Mouse (Mus musculus): Measurements from ENCODE around the gene Rnf182. TPM values are rescaled to one million over a fixed set of nuclear protein-coding genes. Genes with fewer than 3 reads are reported as not detected.

Gene Rnf182
- polyA plus RNA-seq, 1 experiment from 2014 or later = 3.7 TPM

- ATAC-seq (ENCODE audit: insufficient number of reproducible peaks, insufficient read depth, low FRiP score, low read depth) = no peak
- WGBS = 62% methylated on average over 4 of the region's 4 CpGs
- H3K4me2 ChIP-seq (replicated peaks; ENCODE audit: low read depth, low read length) = no peak overlapping the region
Observed at GRCm38 (mm10) chr13:43619550-43620175, 4.2 kb downstream of the Rnf182 start.

GRCm38 (mm10) chr13:43627922-43628321 lies 12.4 kb downstream of the Rnf182 start:
- ATAC-seq (ENCODE audit: insufficient number of reproducible peaks, insufficient read depth, low FRiP score, low read depth) = no peak
- H3K9me3 ChIP-seq (ENCODE audit: control insufficient read depth, low read depth, low read length) = no peaks in the 10 kb centered on the region
- no peak overlapping the region for H3K4me2 ChIP-seq (replicated peaks; ENCODE audit: low read depth, low read length)
- 77% methylated on average over 5 of the region's 5 CpGs for WGBS
- H3K27ac ChIP-seq (ENCODE audit: low read length) = no peak overlapping the region
- no peaks in the 10 kb centered on the region for H3K4me1 ChIP-seq (ENCODE audit: control insufficient read depth, insufficient read depth, low read length)
- no peak overlapping the region for H3K9ac ChIP-seq (replicated peaks; ENCODE audit: low read depth, low read length)
- H3K27me3 ChIP-seq (ENCODE audit: control insufficient read depth, insufficient read depth, low read length) = no peaks in the 10 kb centered on the region
- H3K4me3 ChIP-seq (ENCODE audit: low read depth, low read length) = no peak overlapping the region
- no peaks in the 10 kb centered on the region for H3K36me3 ChIP-seq (ENCODE audit: control insufficient read depth, insufficient read depth, low read length)

More at GRCm38 (mm10) chr13:43619550-43620175, 4.2 kb downstream of the Rnf182 start:
- Histone ChIP-seq H3K27ac (ENCODE audit: low read length) (no peak overlapping the region), H3K4me3 (ENCODE audit: low read depth, low read length) (no peak overlapping the region), H3K9me3 (ENCODE audit: control insufficient read depth, low read depth, low read length) (no peaks in the 10 kb centered on the region), H3K36me3 (ENCODE audit: control insufficient read depth, insufficient read depth, low read length) (no peaks in the 10 kb centered on the region), H3K27me3 (ENCODE audit: control insufficient read depth, insufficient read depth, low read length) (no peaks in the 10 kb centered on the region), H3K9ac (replicated peaks; ENCODE audit: low read depth, low read length) (no peak overlapping the region), H3K4me1 (ENCODE audit: control insufficient read depth, insufficient read depth, low read length) (no peaks in the 10 kb centered on the region)

- Histone ChIP-seq H3K4me3 (ENCODE audit: low read depth, low read length) (no peak overlapping the region), H3K36me3 (ENCODE audit: control insufficient read depth, insufficient read depth, low read length) (no peaks in the 10 kb centered on the region), H3K9ac (replicated peaks; ENCODE audit: low read depth, low read length) (no peak overlapping the region), H3K27me3 (ENCODE audit: control insufficient read depth, insufficient read depth, low read length) (no peaks in the 10 kb centered on the region), H3K27ac (ENCODE audit: low read length) (no peak overlapping the region), H3K4me2 (replicated peaks; ENCODE audit: low read depth, low read length) (no peak overlapping the region), H3K9me3 (ENCODE audit: control insufficient read depth, low read depth, low read length) (no peaks in the 10 kb centered on the region), H3K4me1 (ENCODE audit: control insufficient read depth, insufficient read depth, low read length) (no peaks in the 10 kb centered on the region)
- WGBS = 75% methylated on average over 7 of the region's 7 CpGs
- ATAC-seq (ENCODE audit: insufficient number of reproducible peaks, insufficient read depth, low FRiP score, low read depth) = no peak
Observed at GRCm38 (mm10) chr13:43629785-43630184, 14.3 kb downstream of the Rnf182 start.

GRCm38 (mm10) chr13:43631266-43631665 lies 15.8 kb downstream of the Rnf182 start:
- no peak for ATAC-seq (ENCODE audit: insufficient number of reproducible peaks, insufficient read depth, low FRiP score, low read depth)
- Histone ChIP-seq H3K27ac (ENCODE audit: low read length) (no peak overlapping the region), H3K9me3 (ENCODE audit: control insufficient read depth, low read depth, low read length) (no peaks in the 10 kb centered on the region), H3K9ac (replicated peaks; ENCODE audit: low read depth, low read length) (no peak overlapping the region), H3K4me2 (replicated peaks; ENCODE audit: low read depth, low read length) (no peak overlapping the region), H3K27me3 (ENCODE audit: control insufficient read depth, insufficient read depth, low read length) (no peaks in the 10 kb centered on the region), H3K4me1 (ENCODE audit: control insufficient read depth, insufficient read depth, low read length) (no peaks in the 10 kb centered on the region), H3K36me3 (ENCODE audit: control insufficient read depth, insufficient read depth, low read length) (no peaks in the 10 kb centered on the region), H3K4me3 (ENCODE audit: low read depth, low read length) (no peak overlapping the region)
- WGBS = 89% methylated on average over 6 of the region's 6 CpGs

GRCm38 (mm10) chr13:43633024-43633423 lies 17.5 kb downstream of the Rnf182 start:
- no peak for ATAC-seq (ENCODE audit: insufficient number of reproducible peaks, insufficient read depth, low FRiP score, low read depth)
- H3K9ac ChIP-seq (replicated peaks; ENCODE audit: low read depth, low read length) = no peak overlapping the region
- no peak overlapping the region for H3K4me2 ChIP-seq (replicated peaks; ENCODE audit: low read depth, low read length)
- no peak overlapping the region for H3K27ac ChIP-seq (ENCODE audit: low read length)
- no peak overlapping the region for H3K4me3 ChIP-seq (ENCODE audit: low read depth, low read length)
- no peaks in the 10 kb centered on the region for H3K9me3 ChIP-seq (ENCODE audit: control insufficient read depth, low read depth, low read length)
- 85% methylated on average over 4 of the region's 4 CpGs for WGBS
- H3K36me3 ChIP-seq (ENCODE audit: control insufficient read depth, insufficient read depth, low read length) = no peaks in the 10 kb centered on the region
- no peaks in the 10 kb centered on the region for H3K4me1 ChIP-seq (ENCODE audit: control insufficient read depth, insufficient read depth, low read length)
- no peaks in the 10 kb centered on the region for H3K27me3 ChIP-seq (ENCODE audit: control insufficient read depth, insufficient read depth, low read length)

GRCm38 (mm10) chr13:43637720-43638119 lies 22.2 kb downstream of the Rnf182 start:
- Histone ChIP-seq H3K4me2 (replicated peaks; ENCODE audit: low read depth, low read length) (no peak overlapping the region), H3K27me3 (ENCODE audit: control insufficient read depth, insufficient read depth, low read length) (no peaks in the 10 kb centered on the region), H3K4me3 (ENCODE audit: low read depth, low read length) (no peak overlapping the region), H3K9me3 (ENCODE audit: control insufficient read depth, low read depth, low read length) (no peaks in the 10 kb centered on the region), H3K27ac (ENCODE audit: low read length) (no peak overlapping the region), H3K36me3 (ENCODE audit: control insufficient read depth, insufficient read depth, low read length) (no peaks in the 10 kb centered on the region), H3K4me1 (ENCODE audit: control insufficient read depth, insufficient read depth, low read length) (no peaks in the 10 kb centered on the region), H3K9ac (replicated peaks; ENCODE audit: low read depth, low read length) (no peak overlapping the region)
- WGBS = 76% methylated on average over 7 of the region's 7 CpGs
- ATAC-seq (ENCODE audit: insufficient number of reproducible peaks, insufficient read depth, low FRiP score, low read depth) = no peak

DNA sequence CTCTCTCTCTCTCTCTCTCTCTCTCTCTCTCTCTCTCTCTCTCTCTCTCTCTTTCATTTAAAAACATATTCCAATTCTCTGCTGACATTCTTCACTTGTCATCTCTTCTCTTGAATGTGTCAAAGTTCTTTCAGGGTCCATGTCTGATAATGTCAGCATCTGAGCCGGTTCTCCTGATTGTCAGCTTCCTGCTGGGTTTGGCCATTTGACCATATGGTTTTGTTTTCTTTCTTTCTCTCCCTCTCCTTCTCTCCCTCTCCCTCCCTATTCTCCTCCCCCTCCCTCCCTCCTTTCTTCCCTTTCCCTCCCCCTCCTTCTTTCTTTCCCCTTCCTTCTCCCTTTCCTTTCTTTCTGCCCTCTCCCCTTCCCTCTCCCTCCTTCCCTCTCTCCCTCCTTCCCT lies 29.5 kb downstream of the Rnf182 start:
- Histone ChIP-seq H3K9ac (replicated peaks; ENCODE audit: low read depth, low read length) (no peak overlapping the region), H3K4me3 (ENCODE audit: low read depth, low read length) (no peak overlapping the region), H3K4me1 (ENCODE audit: control insufficient read depth, insufficient read depth, low read length) (no peaks in the 10 kb centered on the region), H3K36me3 (ENCODE audit: control insufficient read depth, insufficient read depth, low read length) (no peaks in the 10 kb centered on the region), H3K27me3 (ENCODE audit: control insufficient read depth, insufficient read depth, low read length) (no peaks in the 10 kb centered on the region), H3K4me2 (replicated peaks; ENCODE audit: low read depth, low read length) (no peak overlapping the region), H3K9me3 (ENCODE audit: control insufficient read depth, low read depth, low read length) (no peaks in the 10 kb centered on the region), H3K27ac (ENCODE audit: low read length) (no peak overlapping the region)
- WGBS = 44% methylated on average over 1 of the region's 1 CpGs
- no peak for ATAC-seq (ENCODE audit: insufficient number of reproducible peaks, insufficient read depth, low FRiP score, low read depth)

DNA sequence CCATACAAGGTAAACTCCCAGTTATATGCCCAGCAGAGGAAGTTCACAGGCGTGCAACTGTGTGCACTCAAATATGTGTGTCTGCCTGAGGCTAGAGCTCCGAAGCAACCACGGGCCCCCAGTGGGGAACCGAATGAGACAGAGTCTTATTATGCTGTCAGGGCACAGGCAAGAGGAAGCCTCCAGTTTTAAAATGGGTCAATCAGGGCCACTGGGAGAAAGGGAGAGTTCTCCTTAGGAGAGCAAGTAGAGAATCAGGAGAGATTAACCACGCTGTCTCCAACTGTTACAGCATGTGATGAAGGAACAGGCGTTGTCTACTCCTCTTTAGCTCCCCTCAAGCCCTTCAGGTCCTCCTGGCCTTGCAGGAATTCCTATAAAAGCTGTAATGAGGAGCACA lies 33.0 kb downstream of the Rnf182 start:
- no peak for ATAC-seq (ENCODE audit: insufficient number of reproducible peaks, insufficient read depth, low FRiP score, low read depth)
- no peaks in the 10 kb centered on the region for H3K4me1 ChIP-seq (ENCODE audit: control insufficient read depth, insufficient read depth, low read length)
- WGBS = 67% methylated on average over 6 of the region's 6 CpGs
- H3K9me3 ChIP-seq (ENCODE audit: control insufficient read depth, low read depth, low read length) = no peaks in the 10 kb centered on the region
- H3K27me3 ChIP-seq (ENCODE audit: control insufficient read depth, insufficient read depth, low read length) = no peaks in the 10 kb centered on the region
- no peaks in the 10 kb centered on the region for H3K36me3 ChIP-seq (ENCODE audit: control insufficient read depth, insufficient read depth, low read length)
- H3K9ac ChIP-seq (replicated peaks; ENCODE audit: low read depth, low read length) = no peak overlapping the region
- no peak overlapping the region for H3K27ac ChIP-seq (ENCODE audit: low read length)
- no peak overlapping the region for H3K4me3 ChIP-seq (ENCODE audit: low read depth, low read length)
- H3K4me2 ChIP-seq (replicated peaks; ENCODE audit: low read depth, low read length) = no peak overlapping the region

DNA sequence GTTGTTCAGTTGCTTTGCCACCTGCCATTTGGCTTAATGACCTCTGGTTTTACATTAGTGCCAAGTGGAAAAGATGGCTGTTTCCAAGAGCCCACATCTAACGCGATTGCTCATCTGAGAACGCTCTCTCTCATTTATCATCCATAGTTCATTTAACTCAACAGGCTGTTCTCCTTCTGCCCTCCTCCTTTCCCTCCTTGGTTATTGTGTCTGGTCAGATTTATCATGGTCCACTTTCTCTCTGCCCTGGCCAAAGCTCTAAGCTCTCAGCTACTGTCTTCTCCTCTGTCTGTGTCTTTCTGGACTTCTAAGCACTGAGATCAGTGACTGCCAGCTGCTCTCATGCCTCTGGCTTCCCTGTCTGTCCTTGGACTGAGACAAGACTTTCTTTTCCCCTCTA lies 35.8 kb downstream of the Rnf182 start:
- Histone ChIP-seq H3K9ac (replicated peaks; ENCODE audit: low read depth, low read length) (no peak overlapping the region), H3K9me3 (ENCODE audit: control insufficient read depth, low read depth, low read length) (no peaks in the 10 kb centered on the region), H3K27ac (ENCODE audit: low read length) (no peak overlapping the region), H3K4me3 (ENCODE audit: low read depth, low read length) (no peak overlapping the region), H3K4me1 (ENCODE audit: control insufficient read depth, insufficient read depth, low read length) (no peaks in the 10 kb centered on the region), H3K4me2 (replicated peaks; ENCODE audit: low read depth, low read length) (no peak overlapping the region), H3K36me3 (ENCODE audit: control insufficient read depth, insufficient read depth, low read length) (no peaks in the 10 kb centered on the region), H3K27me3 (ENCODE audit: control insufficient read depth, insufficient read depth, low read length) (no peaks in the 10 kb centered on the region)
- ATAC-seq (ENCODE audit: insufficient number of reproducible peaks, insufficient read depth, low FRiP score, low read depth) = no peak
- 47% methylated on average over 3 of the region's 3 CpGs for WGBS
